Mouse (Mus musculus) CD4-positive, CD25-positive, alpha-beta regulatory T cell (primary cell): Measurements from ENCODE around the gene Oxct2b. TPM values are rescaled to one million over a fixed set of nuclear protein-coding genes. Genes with fewer than 3 reads are reported as not detected.

Experiments used
- polyA plus RNA-seq: library from polyadenylated mRNA; unstranded; fragments of 100-300 nt; shearing (Covaris generic); gene quantifications from one replicate; pipeline ENCODE4 v1.2.1, GENCODE M21; 2017

Gene Oxct2b
- polyA plus RNA-seq = not detected

GRCm38 (mm10) chr4:123116011-123116410 is at the start of gene Oxct2b:
TSS of gene Oxct2b (plus strand) at chr4:123116266.

GRCm38 (mm10) chr4:123104651-123105450 is 11.2 kb upstream of the Oxct2b start, which contains the start of gene Bmp8b:
TSS of gene Bmp8b (plus strand) at chr4:123105165.

GRCm38 (mm10) chr4:123139513-123140154 is 23.6 kb downstream of the Oxct2b start, which contains the start of gene Ppie:
TSS of gene Ppie (minus strand) at chr4:123139951.

Other genes with a start within 250 kb of the Oxct2b start
- gene Cap1, start 230.2 kb upstream of the Oxct2b start, polyA plus RNA-seq = 132 TPM
- 3.9 TPM for gene Mfsd2a, start 155.1 kb upstream of the Oxct2b start, polyA plus RNA-seq
- 0.05 TPM for gene Mycl, start 120.6 kb upstream of the Oxct2b start, polyA plus RNA-seq
- gene Trit1, start 99.7 kb upstream of the Oxct2b start, polyA plus RNA-seq = 22.5 TPM
- gene Bmp8b, start 11.1 kb upstream of the Oxct2b start, polyA plus RNA-seq = 0.18 TPM
- 94.3 TPM for gene Ppie, start 23.7 kb downstream of the Oxct2b start, polyA plus RNA-seq
- gene Hpcal4, start 67.0 kb downstream of the Oxct2b start, polyA plus RNA-seq = 0.26 TPM
- not detected for gene Nt5c1a, start 85.2 kb downstream of the Oxct2b start, polyA plus RNA-seq
- 0.05 TPM for gene Heyl, start 117.3 kb downstream of the Oxct2b start, polyA plus RNA-seq
- gene Pabpc4, start 146.1 kb downstream of the Oxct2b start, polyA plus RNA-seq = 10.0 TPM
- gene Oxct2a, start 207.4 kb downstream of the Oxct2b start, polyA plus RNA-seq = not detected
- gene Bmp8a, start 227.0 kb downstream of the Oxct2b start, polyA plus RNA-seq = 0.11 TPM